Mouse (Mus musculus) kidney, embryonic 14.5 days (tissue): ENCODE measurements around the gene Ghitm. TPM values are rescaled to one million over a fixed set of nuclear protein-coding genes. Genes with fewer than 3 reads are reported as not detected.
"Not testable (repeated sequence)": the region's sequence is repeated elsewhere in the genome, so short reads cannot be mapped to it uniquely, and the experiment has no call there.

Source experiments
- ATAC-seq: fragments of 200-750 bp; cut with Nextera tagmentation; 2 replicates; pipeline ENCODE4 v1.8.0; 2017; ENCODE audit warnings: moderate number of reproducible peaks, mild to moderate bottlenecking, moderate TSS enrichment, moderate library complexity; ENCODE audit not compliant: low FRiP score, low TSS enrichment
- H3K27ac ChIP-seq: fragments of 300-500 bp; sonication (generic); 2 replicates; pipeline ENCODE4 v1.5.1; 2014; ENCODE audit warnings: low read depth, mild to moderate bottlenecking, low read length, moderate library complexity, mixed read lengths
- H3K27me3 ChIP-seq: fragments of 300-500 bp; sonication (generic); 2 replicates; pipeline ENCODE4 v1.6.1; 2014; ENCODE audit warnings: mild to moderate bottlenecking, low read length; ENCODE audit not compliant: control insufficient read depth, insufficient read depth
- H3K36me3 ChIP-seq: fragments of 300-500 bp; sonication (generic); 2 replicates; pipeline ENCODE4 v1.6.1; 2014; ENCODE audit warnings: low read length, mixed read lengths; ENCODE audit not compliant: control insufficient read depth, insufficient read depth
- H3K4me1 ChIP-seq: fragments of 300-500 bp; sonication (generic); 2 replicates; pipeline ENCODE4 v1.6.1; 2014; ENCODE audit warnings: low read length, mixed read lengths; ENCODE audit not compliant: control insufficient read depth, insufficient read depth
- H3K4me2 ChIP-seq: fragments of 300-500 bp; sonication (generic); replicated peaks from 2 replicates; pipeline ENCODE4 v1.6.1; 2014; ENCODE audit warnings: low read depth, mild to moderate bottlenecking, low read length
- H3K4me3 ChIP-seq: fragments of 300-500 bp; sonication (generic); 2 replicates; pipeline ENCODE4 v1.5.1; 2014; ENCODE audit warnings: mild to moderate bottlenecking, low read length
- H3K9ac ChIP-seq: fragments of 300-500 bp; sonication (generic); 2 replicates; pipeline ENCODE4 v1.6.1; 2014; ENCODE audit warnings: low read depth, mild to moderate bottlenecking, low read length, moderate library complexity
- H3K9me3 ChIP-seq: fragments of 300-500 bp; sonication (generic); 2 replicates; pipeline ENCODE4 v1.6.1; 2016; ENCODE audit warnings: low read length; ENCODE audit not compliant: control insufficient read depth
- WGBS: fragments of 180-500 bp; shearing (Covaris S2); extraction: QIAGEN DNeasy Blood & Tissue Kit; methylation state at CpG from one replicate; pipeline ENCODE4 v1.1.7; 2014; 5-methylcytosine and 5-hydroxymethylcytosine counted together
- polyA plus RNA-seq: library from polyadenylated mRNA; unstranded; fragments of >200 nt; fragmentation: Nextera tagmentation; extraction: Ambion mirVana; gene quantifications from 2 replicates; pipeline ENCODE4 v1.2.1, GENCODE M21; 2014

The Ghitm gene
- polyA plus RNA-seq, 1 experiment from 2014 or later: 206 TPM

DNA sequence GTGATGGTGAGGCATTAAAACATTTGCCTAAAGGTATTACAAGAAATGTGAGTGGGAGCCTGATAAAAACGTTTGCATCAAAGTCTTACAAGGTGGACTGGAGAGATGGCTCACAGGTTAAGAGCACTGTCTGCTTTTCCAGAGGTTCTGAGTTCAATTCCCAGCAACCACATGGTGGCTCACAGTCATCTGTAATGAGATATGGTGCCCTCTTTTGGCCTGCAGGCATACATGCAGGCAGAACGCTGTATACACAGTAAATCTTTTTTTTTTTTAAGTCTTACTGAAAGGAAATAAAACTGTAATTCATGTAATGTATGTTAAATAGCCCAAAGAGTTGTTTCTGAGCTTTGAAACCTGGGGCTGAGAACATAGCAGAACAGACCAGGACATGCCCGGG lies 2.5 kb upstream of the Ghitm start:
- not testable (repeated sequence) for H3K9ac ChIP-seq, H3K9me3 ChIP-seq, H3K4me2 ChIP-seq, H3K27me3 ChIP-seq, ATAC-seq, H3K4me1 ChIP-seq, H3K36me3 ChIP-seq, H3K4me3 ChIP-seq, H3K27ac ChIP-seq
- WGBS: 76% methylated on average over 2 of the region's 3 CpGs

DNA sequence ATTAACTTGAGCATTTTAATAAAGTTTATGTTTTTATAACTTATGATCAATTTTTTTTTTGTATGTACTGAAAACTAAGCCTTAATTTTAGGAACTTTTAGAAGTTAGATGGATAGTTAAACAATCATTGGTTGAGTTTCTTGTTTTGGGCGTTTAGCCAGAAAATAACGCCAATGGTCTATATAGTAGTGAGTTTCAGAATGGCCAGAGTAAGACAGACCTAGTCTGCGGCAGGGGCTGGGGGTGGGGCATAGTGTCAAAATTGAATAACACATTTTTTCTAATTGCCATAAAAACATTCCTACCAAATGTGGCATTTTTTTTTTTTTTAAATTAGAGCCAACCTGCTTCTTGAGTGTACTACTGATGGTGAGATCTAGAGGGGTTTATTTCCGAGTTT lies 1.0 kb upstream of the Ghitm start:
- Histone ChIP-seq H3K27ac (no peak overlapping the region), H3K4me2 (no peak overlapping the region), H3K4me1 (0 out of 2 replicates have a peak, but pooled peaks cover 4% of the 10 kb centered on the region), H3K9ac (no peak overlapping the region), H3K27me3 (no peaks in the 10 kb centered on the region), H3K9me3 (no peaks in the 10 kb centered on the region), H3K4me3 (no peak overlapping the region), H3K36me3 (peaks cover 16% of the 10 kb centered on the region; the same call in 1 of the 2 replicates)
- 81% methylated on average over 4 of the region's 4 CpGs for WGBS
- ATAC-seq: no peak

DNA sequence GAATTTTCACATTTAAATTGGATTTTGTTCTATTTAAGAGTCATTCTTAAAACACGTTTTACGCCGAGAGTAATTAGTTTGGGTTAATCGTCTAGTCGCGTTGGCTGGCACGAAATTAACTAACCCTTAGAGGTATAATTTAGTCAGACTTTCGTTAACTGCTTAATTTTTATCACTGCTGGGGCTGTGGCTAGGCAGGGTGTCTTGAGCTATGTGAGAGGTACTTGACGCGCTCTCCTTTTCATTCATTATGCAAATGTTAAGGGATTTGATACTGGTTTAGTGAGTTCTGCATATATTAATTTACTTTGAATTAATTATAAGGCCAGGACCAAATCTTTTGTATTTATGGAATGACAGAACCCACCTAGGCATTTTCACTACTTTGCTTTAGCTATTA lies 599 bp upstream of the Ghitm start:
- H3K9ac ChIP-seq: peak overlapping the region; percentile 53
- ATAC-seq: no peak
- peak overlapping the region; percentile 55 for H3K4me2 ChIP-seq
- H3K27me3 ChIP-seq: no peaks in the 10 kb centered on the region
- H3K4me3 ChIP-seq: peak overlapping the region; percentile 92
- 0 out of 2 replicates have a peak, but pooled peaks cover 4% of the 10 kb centered on the region for H3K4me1 ChIP-seq
- H3K36me3 ChIP-seq: peaks cover 19% of the 10 kb centered on the region; the same call in 1 of the 2 replicates
- H3K9me3 ChIP-seq: no peaks in the 10 kb centered on the region
- WGBS: 3% methylated on average over 10 of the region's 10 CpGs
- no peak overlapping the region for H3K27ac ChIP-seq

DNA sequence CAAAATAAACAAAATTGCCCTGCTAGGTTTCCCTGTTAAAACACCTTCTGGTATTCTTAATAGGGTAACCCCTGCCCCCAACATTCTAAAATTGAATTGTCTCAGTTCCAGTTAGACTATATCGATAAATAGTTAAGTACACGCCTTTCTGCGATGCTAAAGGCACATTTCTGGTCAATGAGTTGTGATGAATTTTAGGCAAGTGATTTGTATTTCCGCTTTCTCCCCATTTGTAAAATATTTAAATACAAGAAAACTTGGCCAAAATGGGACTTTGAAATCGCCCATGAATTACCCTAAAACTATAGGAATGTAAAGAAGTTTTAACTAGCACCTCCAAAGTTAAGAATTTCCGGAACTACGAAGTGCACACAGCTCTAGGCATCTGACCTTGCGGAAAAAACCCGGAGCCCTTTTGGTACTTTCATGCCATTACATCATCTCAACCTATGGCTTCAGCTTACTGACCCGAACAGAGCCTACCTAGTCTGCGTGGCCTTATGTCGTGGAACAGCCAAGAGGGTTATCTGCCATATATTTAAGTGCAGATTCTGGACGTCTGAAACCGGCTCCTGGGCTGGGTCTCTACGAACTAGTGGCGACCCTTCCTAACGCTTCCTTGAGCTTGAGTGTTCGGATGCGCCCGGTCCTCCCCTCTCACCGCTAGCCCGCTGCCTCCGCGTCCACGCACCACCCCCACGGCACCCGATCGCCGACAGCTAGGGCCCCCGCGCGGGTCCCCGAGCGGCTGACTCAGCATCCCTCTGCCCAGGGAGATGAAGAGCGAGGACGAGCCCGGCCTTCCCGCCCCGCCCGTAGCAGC lies 557 bp downstream of the Ghitm start:
- 1% methylated on average over 40 of the region's 40 CpGs for WGBS
- Histone ChIP-seq H3K4me3 (peak overlapping the region; percentile 92), H3K36me3 (peaks cover 26% of the 10 kb centered on the region; the same call in 1 of the 2 replicates), H3K27ac (peak overlapping the region; percentile 77), H3K9ac (peak overlapping the region; percentile 90), H3K27me3 (no peaks in the 10 kb centered on the region), H3K4me1 (0 out of 2 replicates have a peak, but pooled peaks cover 4% of the 10 kb centered on the region), H3K4me2 (peak overlapping the region; percentile 58), H3K9me3 (no peaks in the 10 kb centered on the region)
- peak; percentile 41 for ATAC-seq

DNA sequence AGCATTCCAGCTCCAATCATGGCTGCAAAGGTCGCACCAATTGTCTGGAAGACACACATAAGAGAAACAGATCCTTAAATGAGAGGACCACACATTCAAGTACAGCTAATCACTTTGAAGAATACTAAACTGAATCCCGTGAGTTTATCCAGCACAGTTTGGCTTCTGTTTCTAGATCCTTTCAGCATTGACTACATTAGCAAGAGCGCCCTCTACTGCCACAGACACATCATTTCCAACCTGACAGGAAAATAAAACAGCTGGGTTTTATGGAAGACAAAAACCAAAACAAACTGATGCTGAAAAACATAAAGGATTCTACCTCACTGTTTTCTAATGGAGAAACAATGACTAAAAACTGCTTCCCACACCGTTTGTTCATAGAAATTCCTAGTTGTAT lies 7.4 kb downstream of the Ghitm start:
- Histone ChIP-seq H3K4me2 (no peak overlapping the region), H3K4me1 (no peaks in the 10 kb centered on the region), H3K9ac (no peak overlapping the region), H3K9me3 (no peaks in the 10 kb centered on the region), H3K36me3 (peaks cover 81% of the 10 kb centered on the region), H3K27ac (no peak overlapping the region), H3K27me3 (no peaks in the 10 kb centered on the region), H3K4me3 (no peak overlapping the region)
- 52% methylated on average over 4 of the region's 4 CpGs for WGBS
- no peak for ATAC-seq

DNA sequence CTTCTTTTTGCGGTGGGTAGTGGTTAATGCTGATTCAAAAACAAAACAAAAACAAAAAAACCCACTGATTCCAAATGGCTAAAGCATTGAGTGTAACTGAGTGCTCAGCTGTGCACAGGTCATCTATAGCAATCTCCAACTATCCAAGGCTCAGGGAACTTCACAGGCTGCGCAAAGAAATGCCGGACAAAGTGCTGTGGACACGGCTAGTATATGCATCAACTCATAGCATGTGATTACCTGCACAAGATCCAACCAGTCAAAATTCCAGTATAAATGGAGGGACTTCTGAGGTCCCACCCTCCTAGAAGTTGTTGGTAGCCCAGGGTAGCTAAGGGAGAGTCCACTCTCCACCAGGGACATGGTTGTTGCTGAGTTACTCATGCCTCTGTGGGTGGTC lies 15.8 kb downstream of the Ghitm start:
- WGBS: 97% methylated on average over 4 of the region's 4 CpGs
- H3K9me3 ChIP-seq: no peaks in the 10 kb centered on the region
- H3K4me2 ChIP-seq: no peak overlapping the region
- no peak overlapping the region for H3K9ac ChIP-seq
- 0 out of 2 replicates have a peak, but pooled peaks have one; percentile 24 for ATAC-seq
- H3K4me1 ChIP-seq: no peaks in the 10 kb centered on the region
- H3K27me3 ChIP-seq: no peaks in the 10 kb centered on the region
- no peak overlapping the region for H3K27ac ChIP-seq
- no peak overlapping the region for H3K4me3 ChIP-seq
- H3K36me3 ChIP-seq: peaks cover 36% of the 10 kb centered on the region

DNA sequence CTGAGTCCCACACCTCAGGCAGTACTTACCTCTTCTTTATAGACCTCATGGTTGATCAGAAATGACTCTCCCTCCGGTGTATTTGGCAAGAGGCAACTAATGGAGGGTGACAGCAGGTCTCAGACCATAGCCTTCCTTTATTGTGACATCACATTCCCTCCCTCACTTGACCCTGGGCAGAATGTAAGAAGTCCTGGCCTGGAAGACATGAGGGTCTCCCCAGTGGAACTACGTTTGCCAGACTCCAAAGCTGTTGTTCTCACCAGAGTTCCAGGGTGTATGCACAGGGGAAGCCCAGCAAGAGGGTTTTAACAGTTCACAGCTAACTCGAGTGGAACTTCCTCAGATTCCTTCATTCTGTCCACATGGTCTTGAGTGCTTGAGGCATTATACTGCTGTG lies 21.1 kb downstream of the Ghitm start, which contains the start of gene 2610528A11Rik:
2610528A11Rik (minus strand) TSS at position 101 of the 400 bp plus-strand sequence.
- Histone ChIP-seq H3K4me3 (no peak within 1 kb of the TSS), H3K9ac (no peak within 1 kb of the TSS), H3K27ac (no peak within 1 kb of the TSS), H3K36me3 (no peaks in the 10 kb centered on the region), H3K4me1 (no peaks in the 10 kb centered on the region; the same call in 1 of the 2 replicates), H3K4me2 (no peak within 1 kb of the TSS), H3K9me3 (no peaks in the 10 kb centered on the region), H3K27me3 (no peaks in the 10 kb centered on the region)
- 51% methylated on average over 3 of the region's 3 CpGs for WGBS
- ATAC-seq: no peak

DNA sequence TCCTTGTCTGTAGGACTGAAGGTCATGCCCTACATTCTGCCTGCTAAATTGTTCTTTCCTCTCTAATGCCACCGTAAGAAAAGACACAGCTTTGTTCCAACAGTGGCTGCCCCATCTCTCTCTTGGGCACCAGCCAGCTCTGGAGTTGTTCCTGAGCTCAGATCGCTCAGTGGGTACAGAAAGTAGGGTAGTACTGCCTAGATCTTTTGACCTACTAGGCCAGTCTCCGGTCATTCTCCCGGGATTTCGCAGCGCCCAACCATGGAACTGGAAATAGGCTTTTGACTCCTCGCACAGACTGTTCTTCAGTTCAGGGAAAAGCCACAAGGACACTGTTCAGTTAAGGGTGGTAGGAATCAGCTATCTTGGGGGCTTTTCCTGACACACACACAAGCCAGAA lies 22.1 kb downstream of the Ghitm start:
- no peaks in the 10 kb centered on the region for H3K36me3 ChIP-seq
- H3K27ac ChIP-seq: no peak overlapping the region
- H3K4me3 ChIP-seq: no peak overlapping the region
- no peak overlapping the region for H3K4me2 ChIP-seq
- no peak overlapping the region for H3K9ac ChIP-seq
- no peaks in the 10 kb centered on the region for H3K27me3 ChIP-seq
- 96% methylated on average over 7 of the region's 7 CpGs for WGBS
- H3K9me3 ChIP-seq: no peaks in the 10 kb centered on the region
- H3K4me1 ChIP-seq: no peaks in the 10 kb centered on the region; the same call in 1 of the 2 replicates
- ATAC-seq: no peak

DNA sequence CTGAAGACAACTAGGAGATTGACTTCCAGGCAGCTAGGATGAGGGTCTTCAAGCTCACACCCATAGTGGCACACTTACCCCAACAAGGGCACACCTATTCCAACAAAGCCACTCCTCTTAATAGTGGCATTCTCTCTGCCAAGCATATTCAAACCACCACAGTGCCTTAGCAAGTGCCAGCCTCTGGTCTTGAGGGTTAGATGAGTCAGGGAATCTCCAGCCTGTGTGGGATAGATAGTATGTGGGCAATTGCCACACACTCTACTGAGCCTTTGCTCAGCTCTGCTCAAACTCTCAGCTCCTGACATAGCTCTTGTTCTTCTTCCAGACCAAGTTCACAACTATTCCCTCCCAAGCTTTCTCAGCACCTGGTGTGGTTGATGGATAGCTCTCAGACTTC lies 23.7 kb downstream of the Ghitm start:
- H3K9ac ChIP-seq: no peak overlapping the region
- no peaks in the 10 kb centered on the region; the same call in 1 of the 2 replicates for H3K4me1 ChIP-seq
- H3K27ac ChIP-seq: no peak overlapping the region
- no peaks in the 10 kb centered on the region for H3K9me3 ChIP-seq
- no peak for ATAC-seq
- H3K27me3 ChIP-seq: no peaks in the 10 kb centered on the region
- no peak overlapping the region for H3K4me3 ChIP-seq
- H3K4me2 ChIP-seq: no peak overlapping the region
- no peaks in the 10 kb centered on the region for H3K36me3 ChIP-seq
